In the genomic region with DNA sequence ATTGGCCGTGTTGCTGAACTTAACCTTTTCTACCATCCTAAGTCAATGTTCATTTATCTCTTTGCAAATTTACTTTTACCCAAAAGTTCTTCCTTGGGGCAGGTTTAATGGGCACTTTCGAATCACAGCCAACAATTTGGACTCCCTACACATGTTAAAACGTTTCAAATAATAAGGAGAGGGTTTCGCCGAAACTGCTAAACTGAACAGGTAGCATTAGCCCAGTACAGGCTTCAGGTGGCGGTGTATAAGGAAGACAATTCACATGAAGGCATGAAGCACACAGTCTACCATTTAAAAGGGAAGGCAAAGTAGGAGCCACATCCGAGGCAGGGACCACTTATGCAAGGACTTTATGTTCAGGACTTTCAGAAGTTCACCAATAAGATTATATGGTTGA, we compare ENCODE assay signal across 8 mouse cellular contexts. TPM values are rescaled to one million over a fixed set of nuclear protein-coding genes. Genes with fewer than 3 reads are reported as not detected.
DNase-seq lines count a peak whose midpoint lies in the region; ATAC-seq and TF ChIP-seq lines count a peak whose summit lies in the region.

No protein-coding gene starts in this region.

- intact Hi-C loops in heart, adult 2 months (cut with DNase I) = no loop called here

- TF ChIP-seq EP300 in heart, adult 2 months (IDR thresholded peaks at IDR 0.05; ENCODE audit: insufficient read depth, low read depth, low read length) = no peak

- peaks cover 40% of the 10 kb centered on the region for H3K79me3 ChIP-seq in C2C12 (ENCODE audit: low read depth)

- peak overlapping the region; percentile 77 for H3K4me2 ChIP-seq in embryonic facial prominence, embryonic 14.5 days (ENCODE audit: low read depth, low read length)
- H3K4me2 ChIP-seq in liver, embryonic 11.5 days = peak overlapping the region; percentile 86
- peak overlapping the region; percentile 80 for H3K4me2 ChIP-seq in stomach, embryonic 16.5 days (ENCODE audit: low read depth, low read length)

- H3K27ac ChIP-seq in heart, adult 2 months = peak overlapping the region; percentile 92
- H3K27ac ChIP-seq in embryonic facial prominence, embryonic 14.5 days (replicated peaks; ENCODE audit: low read depth, low read length) = peak overlapping the region; percentile 84
- no peak overlapping the region for H3K27ac ChIP-seq in liver, embryonic 11.5 days (ENCODE audit: low read depth, low read length)
- H3K27ac ChIP-seq in stomach, embryonic 16.5 days (ENCODE audit: low read length) = peak overlapping the region; percentile 89

- no peak for TF ChIP-seq CTCF in heart, adult 2 months (IDR thresholded peaks at IDR 0.05)
- TF ChIP-seq CTCF in C2C12 (IDR thresholded peaks at IDR 0.05; ENCODE audit: control insufficient read depth, insufficient read depth, insufficient read length) = no peak

- peaks cover 15% of the 10 kb centered on the region for H3K36me3 ChIP-seq in heart, adult 2 months (ENCODE audit: control insufficient read depth, insufficient read depth, low read length)
- peaks cover 22% of the 10 kb centered on the region for H3K36me3 ChIP-seq in C2C12 (ENCODE audit: control insufficient read depth, insufficient read depth)
- peaks cover 19% of the 10 kb centered on the region for H3K36me3 ChIP-seq in embryonic facial prominence, embryonic 14.5 days (ENCODE audit: control insufficient read depth, insufficient read depth, low read length)
- peaks cover 10% of the 10 kb centered on the region; the same call in 1 of the 2 replicates for H3K36me3 ChIP-seq in liver, embryonic 11.5 days (ENCODE audit: control insufficient read depth, insufficient read depth, low read length)
- peaks cover 3% of the 10 kb centered on the region; the same call in 1 of the 2 replicates for H3K36me3 ChIP-seq in stomach, embryonic 16.5 days (ENCODE audit: control insufficient read depth, insufficient read depth, low read length)

- H3ac ChIP-seq in C2C12 (ENCODE audit: control insufficient read depth, insufficient read length, low read depth) = peak overlapping the region; percentile 59

- peaks cover 5% of the 10 kb centered on the region for H3K4me1 ChIP-seq in heart, adult 2 months (ENCODE audit: control insufficient read depth, insufficient read depth, low read length)
- peaks cover 12% of the 10 kb centered on the region; the same call in 1 of the 2 replicates for H3K4me1 ChIP-seq in embryonic facial prominence, embryonic 14.5 days (ENCODE audit: control insufficient read depth, insufficient read depth, low read length)
- peaks cover 6% of the 10 kb centered on the region for H3K4me1 ChIP-seq in liver, embryonic 11.5 days (replicated peaks; ENCODE audit: control insufficient read depth, insufficient read depth, low read length)
- peaks cover 15% of the 10 kb centered on the region; the same call in 1 of the 2 replicates for H3K4me1 ChIP-seq in stomach, embryonic 16.5 days (ENCODE audit: control insufficient read depth, insufficient read depth, low read length)

- no peaks in the 10 kb centered on the region for H3K27me3 ChIP-seq in heart, adult 2 months (ENCODE audit: control insufficient read depth, insufficient read depth, low read length)
- no peaks in the 10 kb centered on the region for H3K27me3 ChIP-seq in C2C12 (ENCODE audit: control insufficient read depth, insufficient read depth, insufficient read length)
- no peaks in the 10 kb centered on the region for H3K27me3 ChIP-seq in embryonic facial prominence, embryonic 14.5 days (replicated peaks; ENCODE audit: control insufficient read depth, insufficient read depth, low read length)
- no peaks in the 10 kb centered on the region for H3K27me3 ChIP-seq in liver, embryonic 11.5 days (replicated peaks; ENCODE audit: control insufficient read depth, insufficient read depth, low read length)
- no peaks in the 10 kb centered on the region for H3K27me3 ChIP-seq in stomach, embryonic 16.5 days (ENCODE audit: control insufficient read depth, insufficient read depth, low read length)

- H3K79me2 ChIP-seq in heart, adult 2 months (replicated peaks; ENCODE audit: control insufficient read depth, insufficient read depth, low read length) = peaks cover 2% of the 10 kb centered on the region
- peaks cover 42% of the 10 kb centered on the region for H3K79me2 ChIP-seq in C2C12 (ENCODE audit: control insufficient read depth, insufficient read depth)

- TF ChIP-seq POLR2A in heart, adult 2 months (IDR thresholded peaks at IDR 0.05; ENCODE audit: insufficient read depth, low read depth, low read length) = no peak

- no peak for DNase-seq in heart, adult 2 months
- no peak for DNase-seq in heart, adult 11 months
- DNase-seq in embryonic facial prominence, embryonic 14.5 days (ENCODE audit: low spot score) = peak; percentile 17
- DNase-seq in liver, embryonic 11.5 days (ENCODE audit: low spot score) = no peak
- DNase-seq in right cerebral cortex, postnatal 4 days = no peak
- no peak for DNase-seq in right cerebral cortex, adult 18-20 months

- 30% methylated on average over 7 of the region's 7 CpGs for WGBS in heart, adult 2 months
- 24% methylated on average over 7 of the region's 7 CpGs for WGBS in embryonic facial prominence, embryonic 14.5 days
- 31% methylated on average over 7 of the region's 7 CpGs for WGBS in liver, embryonic 11.5 days
- 27% methylated on average over 7 of the region's 7 CpGs for WGBS in stomach, embryonic 16.5 days

- ATAC-seq in embryonic facial prominence, embryonic 14.5 days (ENCODE audit: low read depth) = no peak
- ATAC-seq in liver, embryonic 11.5 days (replicated peaks; ENCODE audit: low FRiP score) = no peak
- ATAC-seq in stomach, embryonic 16.5 days (ENCODE audit: insufficient read depth, low FRiP score) = no peak

- no peaks in the 10 kb centered on the region for H3K9me3 ChIP-seq in embryonic facial prominence, embryonic 14.5 days (ENCODE audit: control insufficient read depth, low read length)
- H3K9me3 ChIP-seq in liver, embryonic 11.5 days (ENCODE audit: control insufficient read depth, low read length) = no peaks in the 10 kb centered on the region
- H3K9me3 ChIP-seq in stomach, embryonic 16.5 days (replicated peaks; ENCODE audit: control insufficient read depth, low read length) = no peaks in the 10 kb centered on the region

- H3K4me3 ChIP-seq in heart, adult 2 months = peak overlapping the region; percentile 84
- H3K4me3 ChIP-seq in C2C12 (ENCODE audit: insufficient read depth, poor library complexity, severe bottlenecking) = peak overlapping the region; percentile 92
- peak overlapping the region; percentile 88 for H3K4me3 ChIP-seq in embryonic facial prominence, embryonic 14.5 days (ENCODE audit: low read depth, low read length)
- H3K4me3 ChIP-seq in liver, embryonic 11.5 days (ENCODE audit: low read depth, low read length) = peak overlapping the region; percentile 87
- peak overlapping the region; percentile 97 for H3K4me3 ChIP-seq in stomach, embryonic 16.5 days (replicated peaks; ENCODE audit: low read length)

- H3K9ac ChIP-seq in heart, adult 2 months (ENCODE audit: low read depth, low read length) = peak overlapping the region; percentile 62; the same call in 1 of the 2 replicates
- peak overlapping the region; percentile 94 for H3K9ac ChIP-seq in embryonic facial prominence, embryonic 14.5 days (ENCODE audit: low read depth, low read length)
- H3K9ac ChIP-seq in liver, embryonic 11.5 days (ENCODE audit: low read depth, low read length) = peak overlapping the region; percentile 88
- peak overlapping the region; percentile 91 for H3K9ac ChIP-seq in stomach, embryonic 16.5 days (ENCODE audit: low read length)

TF ChIP-seq in C2C12, 6 proteins besides CTCF, POLR2A, EP300 and RAD21:
- no peak for TF ChIP-seq USF1 (IDR thresholded peaks at IDR 0.05; ENCODE audit: low read depth)
- TF ChIP-seq CEBPB (IDR thresholded peaks at IDR 0.05; ENCODE audit: low read depth) = no peak
- TF ChIP-seq MYOG (IDR thresholded peaks at IDR 0.05; ENCODE audit: control insufficient read depth, extremely low read depth, insufficient read length) = no peak
- no peak for TF ChIP-seq FOSL1 (IDR thresholded peaks at IDR 0.05; ENCODE audit: insufficient read depth, low read length, poor library complexity, severe bottlenecking)
- no peak for TF ChIP-seq MYOD1 (IDR thresholded peaks at IDR 0.05; ENCODE audit: control insufficient read depth, insufficient read length, low read depth)
- TF ChIP-seq MAX (IDR thresholded peaks at IDR 0.05) = no peak

RNA-seq across cellular contexts. Expression of gene Phf14, which starts 0.6 kb away (rescaled TPM):
- total RNA-seq in heart, adult 2 months (2021) = 10 to 100 TPM; 45.9 to 47.4 TPM
- 8.4 and 21.6 TPM in 2 replicates for polyA plus RNA-seq in heart, adult 2 months (2012; rRNA removed)
- 10.4 TPM for polyA plus RNA-seq in C2C12 (2012; fragmentation: generic; extraction: Trizol)
- polyA plus RNA-seq in embryonic facial prominence, embryonic 14.5 days (2014; fragmentation: Nextera tagmentation; extraction: Ambion mirVana) = 71.3 and 72.2 TPM in 2 replicates
- polyA plus RNA-seq in liver, embryonic 11.5 days (2014; fragmentation: Nextera tagmentation; extraction: Ambion mirVana) = 42.2 and 46.5 TPM in 2 replicates
- 44.0 and 52.9 TPM in 2 replicates for polyA plus RNA-seq in stomach, embryonic 16.5 days (2015; fragmentation: Nextera tagmentation; extraction: Ambion mirVana)

RNA-seq across cellular contexts. Expression of gene Ndufa4, which starts 0.9 kb away (rescaled TPM):
- 1,000 to 10,000 TPM; 2,754 to 3,253 TPM for total RNA-seq in heart, adult 2 months (2021)
- 2,447 and 2,960 TPM in 2 replicates for polyA plus RNA-seq in heart, adult 2 months (2012; rRNA removed)
- polyA plus RNA-seq in C2C12 (2012; fragmentation: generic; extraction: Trizol) = 795 TPM
- polyA plus RNA-seq in embryonic facial prominence, embryonic 14.5 days (2014; fragmentation: Nextera tagmentation; extraction: Ambion mirVana) = 847 and 957 TPM in 2 replicates
- polyA plus RNA-seq in liver, embryonic 11.5 days (2014; fragmentation: Nextera tagmentation; extraction: Ambion mirVana) = 761 and 792 TPM in 2 replicates
- polyA plus RNA-seq in stomach, embryonic 16.5 days (2015; fragmentation: Nextera tagmentation; extraction: Ambion mirVana) = 934 and 1,060 TPM in 2 replicates
